Mouse (Mus musculus) large intestine, adult 2 months (tissue): Measurements from ENCODE around the gene H2afy. TPM values are rescaled to one million over a fixed set of nuclear protein-coding genes. Genes with fewer than 3 reads are reported as not detected.
"Not testable (repeated sequence)": the region's sequence is repeated elsewhere in the genome, so short reads cannot be mapped to it uniquely, and the experiment has no call there.

Experiments used
- DNase-seq: peaks from one replicate; pipeline ENCODE4 v3.0.0-alpha.2; 2012; ENCODE audit warnings: low read depth, low spot score
- WGBS: fragments of 180-500 bp; shearing (Covaris S2); methylation state at CpG from one replicate; pipeline ENCODE4 v1.1.7; 2018; 5-methylcytosine and 5-hydroxymethylcytosine counted together
- polyA plus RNA-seq: library from polyadenylated mRNA; depleted of rRNA; stranded (reverse); fragments of >200 nt; gene quantifications from 2 replicates; pipeline ENCODE4 v1.2.3, GENCODE M21; 2012; rRNA removed

Gene H2afy
- polyA plus RNA-seq, 1 experiment: 94.0 TPM

DNA sequence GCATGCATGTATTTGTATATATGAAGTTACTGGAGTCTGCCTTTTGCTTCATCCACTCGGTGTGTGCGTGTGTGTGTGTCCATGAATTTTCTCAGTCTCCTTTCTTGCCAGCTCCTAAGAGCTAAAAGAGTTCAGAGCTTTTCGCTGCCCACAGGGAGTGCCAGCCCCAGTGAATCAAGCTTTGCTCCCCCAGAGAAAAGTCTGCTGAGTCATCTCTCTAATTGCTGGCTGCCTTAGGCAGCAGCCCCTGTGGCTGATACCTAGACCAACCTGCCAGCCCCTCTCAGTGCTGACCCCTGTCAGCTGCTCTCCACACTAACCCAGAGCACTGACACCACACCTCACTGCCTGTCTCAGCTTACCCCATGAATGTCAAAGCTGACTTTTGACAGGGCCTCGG is 107.2 kb downstream of the H2afy start:
- no peak for DNase-seq
- WGBS: 76% methylated on average over 4 of the region's 4 CpGs

DNA sequence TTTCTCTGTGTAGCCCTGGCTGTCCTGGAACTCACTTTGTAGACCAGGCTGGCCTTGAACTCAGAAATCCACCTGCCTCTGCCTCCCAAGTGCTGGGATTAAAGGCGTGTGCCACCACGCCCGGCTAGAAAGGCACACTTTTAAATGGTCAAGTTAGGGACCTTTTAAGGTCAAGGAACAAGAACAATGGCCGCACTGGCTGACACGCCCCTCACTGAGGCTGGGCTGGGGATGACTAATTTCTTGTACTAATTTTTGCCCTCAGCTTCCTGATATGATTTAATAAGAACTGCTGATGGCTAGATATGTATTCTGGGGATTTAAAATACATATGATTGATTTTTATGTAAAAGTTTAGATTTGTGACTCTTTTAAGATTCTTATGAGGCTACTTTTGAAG is 108.2 kb downstream of the H2afy start:
- WGBS: 55% methylated on average over 5 of the region's 5 CpGs
- not testable (repeated sequence) for DNase-seq

DNA sequence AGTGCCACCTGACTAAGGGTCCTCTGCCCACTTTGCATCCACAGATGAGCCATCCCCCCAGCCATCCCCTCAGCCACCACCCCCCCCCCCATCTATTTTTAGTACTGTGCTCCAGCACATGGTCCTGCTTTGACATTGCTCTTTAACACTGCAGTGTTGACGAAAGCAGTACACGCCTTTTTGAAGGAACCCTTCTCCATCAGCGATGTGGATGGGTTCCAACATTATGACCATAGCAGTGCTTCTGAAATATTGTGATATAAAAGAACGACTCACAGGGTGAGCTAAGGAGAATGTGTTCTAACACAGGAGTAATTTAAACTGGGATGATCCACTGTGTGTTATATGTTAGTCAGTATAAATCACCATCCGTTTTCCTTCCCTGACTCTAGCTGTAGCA is 109.5 kb downstream of the H2afy start:
- no peak for DNase-seq
- WGBS: 51% methylated on average over 5 of the region's 5 CpGs

DNA sequence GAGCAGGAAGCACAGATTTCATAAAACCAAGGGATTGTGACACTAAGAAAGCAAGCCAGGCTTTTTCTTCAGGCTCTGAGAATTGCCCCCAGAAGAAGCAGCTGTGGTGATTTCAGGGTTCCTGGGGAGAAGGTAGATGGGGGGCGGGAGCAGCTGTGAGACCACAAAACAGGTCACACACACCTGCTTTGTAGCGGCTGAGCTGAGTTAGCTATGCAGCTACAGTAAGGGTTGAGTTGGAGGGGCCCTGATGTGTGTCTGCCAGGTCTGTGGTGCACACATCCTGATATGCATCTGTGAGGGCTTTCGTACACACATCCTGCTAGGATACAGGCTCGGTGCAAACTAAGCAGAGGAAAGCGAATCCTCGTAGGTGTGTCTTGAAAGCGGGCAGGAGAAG is 110.1 kb downstream of the H2afy start:
- WGBS: 73% methylated on average over 7 of the region's 7 CpGs
- DNase-seq: no peak

DNA sequence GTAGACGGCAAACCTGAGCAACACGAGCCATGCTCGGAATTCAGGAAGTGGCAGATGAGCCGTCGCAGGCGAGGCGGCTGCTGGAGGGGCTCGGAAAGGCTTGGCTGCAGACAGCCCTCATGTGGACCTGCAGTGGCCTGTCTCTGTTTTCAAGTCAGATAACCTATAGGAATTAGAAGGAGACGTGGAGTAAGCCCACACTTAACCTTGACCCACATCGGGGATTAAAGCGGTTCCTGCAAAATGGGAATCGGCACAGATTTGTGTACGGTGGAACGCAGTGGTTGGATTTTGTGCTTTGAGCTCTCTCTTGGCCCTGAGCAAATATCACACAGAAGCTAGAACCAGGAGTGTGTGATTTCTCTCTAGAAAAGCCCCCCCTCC is 111.1 kb downstream of the H2afy start:
- WGBS: 51% methylated on average over 14 of the region's 14 CpGs
- DNase-seq: no peak

DNA sequence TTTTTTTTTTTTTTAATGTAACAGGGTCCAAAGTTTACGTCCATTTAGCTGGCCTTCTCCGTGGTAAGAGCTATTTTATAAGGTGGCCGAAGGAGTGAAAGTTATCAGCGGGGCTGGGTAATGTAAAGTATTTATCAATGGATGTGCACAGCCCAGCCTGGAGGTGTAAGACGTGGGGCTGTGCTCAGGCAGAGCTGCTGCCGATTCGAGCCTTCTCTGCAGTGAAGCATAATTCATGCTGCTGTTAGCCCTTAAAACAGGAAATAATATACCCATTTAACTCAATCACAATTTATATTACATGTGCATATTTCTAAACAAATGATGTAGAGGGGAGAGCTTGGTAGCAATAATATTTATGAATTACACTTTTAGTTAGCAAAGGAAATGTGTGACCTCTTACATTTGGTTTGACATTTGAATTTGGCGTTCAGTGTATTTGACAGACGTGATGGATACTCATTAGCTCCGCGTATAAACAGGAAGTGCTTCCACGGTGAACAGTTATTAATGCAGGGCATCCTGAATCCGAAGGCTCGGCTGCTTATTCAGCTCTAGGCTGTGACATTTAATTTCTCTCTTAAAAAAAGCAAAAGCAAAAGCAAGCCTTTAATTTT is 111.6 kb downstream of the H2afy start:
- no peak for DNase-seq
- 42% methylated on average over 14 of the region's 14 CpGs for WGBS

Other genes with a start within 250 kb of the H2afy start
- gene Tifab, start 42.5 kb upstream of the H2afy start, polyA plus RNA-seq: 7.0 and 8.8 TPM in 2 replicates
- not detected in 2 replicates for gene Neurog1, start 115.8 kb upstream of the H2afy start, polyA plus RNA-seq
- gene Cxcl14, start 160.2 kb upstream of the H2afy start, polyA plus RNA-seq: 29.8 and 35.6 TPM in 2 replicates